Mouse (Mus musculus) heart, postnatal 0 days (tissue): Measurements from ENCODE around the gene Sgk1. TPM values are rescaled to one million over a fixed set of nuclear protein-coding genes. Genes with fewer than 3 reads are reported as not detected.

Experiments used
- ATAC-seq: fragments of 200-750 bp; cut with Nextera tagmentation; 2 replicates; pipeline ENCODE4 v1.8.0; 2017; ENCODE audit warnings: low read depth, moderate number of reproducible peaks, moderate library complexity; ENCODE audit not compliant: insufficient read depth
- DNase-seq: peaks from one replicate; pipeline ENCODE4 v3.0.0-alpha.2; 2016; ENCODE audit warnings: low spot score
- H3K27ac ChIP-seq: fragments of 300-500 bp; sonication (generic); 2 replicates; pipeline ENCODE4 v1.5.1; 2014; ENCODE audit warnings: low read depth, mild to moderate bottlenecking
- H3K27me3 ChIP-seq: fragments of 300-500 bp; sonication (generic); 2 replicates; pipeline ENCODE4 v1.6.1; 2014; ENCODE audit warnings: low read length, mixed read lengths; ENCODE audit not compliant: control insufficient read depth, insufficient read depth
- H3K36me3 ChIP-seq: fragments of 300-500 bp; sonication (generic); replicated peaks from 2 replicates; pipeline ENCODE4 v1.6.1; 2014; ENCODE audit warnings: low read length, mixed read lengths; ENCODE audit not compliant: control insufficient read depth, insufficient read depth
- H3K4me1 ChIP-seq: fragments of 300-500 bp; sonication (generic); 2 replicates; pipeline ENCODE4 v1.6.1; 2014; ENCODE audit warnings: antibody characterized with exemption; ENCODE audit not compliant: control insufficient read depth, insufficient read depth
- H3K4me2 ChIP-seq: fragments of 300-500 bp; sonication (generic); 2 replicates; pipeline ENCODE4 v1.6.1; 2014; ENCODE audit warnings: low read depth, mild to moderate bottlenecking, low read length, moderate library complexity
- H3K4me3 ChIP-seq: fragments of 300-500 bp; sonication (generic); 2 replicates; pipeline ENCODE4 v1.5.1; 2014; ENCODE audit warnings: low read depth, low read length
- H3K9ac ChIP-seq: fragments of 300-500 bp; sonication (generic); replicated peaks from 2 replicates; pipeline ENCODE4 v1.6.1; 2014; ENCODE audit warnings: low read depth, low read length, mixed read lengths
- H3K9me3 ChIP-seq: fragments of 300-500 bp; sonication (generic); replicated peaks from 2 replicates; pipeline ENCODE4 v1.6.1; 2016; ENCODE audit warnings: low read length; ENCODE audit not compliant: control insufficient read depth
- CTCF ChIP-seq: IDR thresholded peaks from 2 replicates; pipeline ENCODE4 v1.5.1; 2016; ENCODE audit warnings: antibody characterized with exemption, control low read depth, low read depth
- EP300 ChIP-seq: IDR thresholded peaks from 2 replicates; pipeline ENCODE4 v1.6.1; 2016; ENCODE audit warnings: antibody characterized with exemption, low read depth
- WGBS: fragments of 180-500 bp; shearing (Covaris S2); extraction: QIAGEN DNeasy Blood & Tissue Kit; methylation state at CpG from one replicate; pipeline ENCODE4 v1.1.7; 2014; 5-methylcytosine and 5-hydroxymethylcytosine counted together
- polyA plus RNA-seq: library from polyadenylated mRNA; unstranded; fragments of >200 nt; fragmentation: Nextera tagmentation; extraction: Ambion mirVana; gene quantifications from 2 replicates; pipeline ENCODE4 v1.2.1, GENCODE M21; 2015
- total RNA-seq: library from RNA; depleted of rRNA; stranded (reverse); fragments of >200 nt; gene quantifications from 2 replicates; pipeline ENCODE4 v1.2.3, GENCODE M21; 2014; ENCODE audit warnings: low replicate concordance

Sgk1 gene
- total and polyA plus RNA-seq, 2 experiments from 2014 or later = 35.8 to 134 TPM

GRCm38 (mm10) chr10:21868623-21869022 lies 13.4 kb upstream of the Sgk1 start:
- no peak overlapping the region for H3K4me3 ChIP-seq
- H3K9me3 ChIP-seq = no peaks in the 10 kb centered on the region
- DNase-seq (no peak), ATAC-seq (no peak)
- no peak overlapping the region for H3K27ac ChIP-seq
- TF ChIP-seq EP300 (no peak), CTCF (no peak)
- H3K36me3 ChIP-seq = no peaks in the 10 kb centered on the region
- H3K9ac ChIP-seq = no peak overlapping the region
- no peaks in the 10 kb centered on the region for H3K27me3 ChIP-seq
- no peaks in the 10 kb centered on the region for H3K4me1 ChIP-seq
- WGBS = 47% methylated on average over 4 of the region's 4 CpGs
- H3K4me2 ChIP-seq = no peak overlapping the region

- H3K4me2 ChIP-seq = peak overlapping the region; percentile 60
- no peak overlapping the region for H3K27ac ChIP-seq
- peak overlapping the region; percentile 47 for H3K4me3 ChIP-seq
- no peaks in the 10 kb centered on the region for H3K4me1 ChIP-seq
- H3K9me3 ChIP-seq = no peaks in the 10 kb centered on the region
- TF ChIP-seq EP300 (no peak), CTCF (no peak)
- peak overlapping the region; percentile 27; the same call in 1 of the 2 replicates for H3K9ac ChIP-seq
- DNase-seq (no peak), ATAC-seq (no peak)
- peaks cover 20% of the 10 kb centered on the region for H3K27me3 ChIP-seq
- 36% methylated on average over 4 of the region's 4 CpGs for WGBS
- H3K36me3 ChIP-seq = no peaks in the 10 kb centered on the region
Observed at GRCm38 (mm10) chr10:21881837-21882183, 174 bp upstream of the Sgk1 start.

- DNase-seq (peak; percentile 6), ATAC-seq (peak; percentile 53)
- Histone ChIP-seq H3K4me1 (no peaks in the 10 kb centered on the region), H3K9me3 (no peaks in the 10 kb centered on the region), H3K4me2 (peak overlapping the region; percentile 17; the same call in 1 of the 2 replicates), H3K36me3 (no peaks in the 10 kb centered on the region), H3K27ac (no peak overlapping the region), H3K4me3 (no peak overlapping the region), H3K27me3 (peaks cover 20% of the 10 kb centered on the region), H3K9ac (no peak overlapping the region)
- 17% methylated on average over 12 of the region's 12 CpGs for WGBS
- TF ChIP-seq EP300 = no peak
- TF ChIP-seq CTCF = no peak
Observed at GRCm38 (mm10) chr10:21883587-21883986, 1.6 kb downstream of the Sgk1 start.

- no peaks in the 10 kb centered on the region for H3K36me3 ChIP-seq
- H3K9me3 ChIP-seq = no peaks in the 10 kb centered on the region
- H3K27ac ChIP-seq = no peak overlapping the region
- TF ChIP-seq CTCF (no peak), EP300 (no peak)
- no peak overlapping the region for H3K9ac ChIP-seq
- H3K4me1 ChIP-seq = no peaks in the 10 kb centered on the region
- no peak for DNase-seq
- no peak overlapping the region for H3K4me3 ChIP-seq
- ATAC-seq = no peak
- WGBS = 88% methylated on average over 3 of the region's 3 CpGs
- peaks cover 20% of the 10 kb centered on the region for H3K27me3 ChIP-seq
- no peak overlapping the region for H3K4me2 ChIP-seq
Observed at GRCm38 (mm10) chr10:21884534-21884933, 2.5 kb downstream of the Sgk1 start.

- Histone ChIP-seq H3K27me3 (no peaks in the 10 kb centered on the region), H3K4me2 (no peak overlapping the region), H3K9ac (no peak overlapping the region), H3K9me3 (no peaks in the 10 kb centered on the region), H3K27ac (no peak overlapping the region), H3K36me3 (no peaks in the 10 kb centered on the region), H3K4me1 (no peaks in the 10 kb centered on the region), H3K4me3 (no peak overlapping the region)
- no peak for TF ChIP-seq CTCF
- no peak for TF ChIP-seq EP300
- DNase-seq (no peak), ATAC-seq (no peak)
- WGBS = 63% methylated on average over 3 of the region's 3 CpGs
Observed at GRCm38 (mm10) chr10:21889141-21889765, 7.3 kb downstream of the Sgk1 start.

- no peak for TF ChIP-seq CTCF
Observed at GRCm38 (mm10) chr10:21890293-21890692, 8.3 kb downstream of the Sgk1 start.

More at GRCm38 (mm10) chr10:21890293-21890692, 8.3 kb downstream of the Sgk1 start:
- no peak overlapping the region for H3K4me3 ChIP-seq
- 88% methylated on average over 4 of the region's 4 CpGs for WGBS
- H3K9me3 ChIP-seq = no peaks in the 10 kb centered on the region
- ATAC-seq = no peak
- no peaks in the 10 kb centered on the region for H3K36me3 ChIP-seq
- no peak for DNase-seq
- H3K4me1 ChIP-seq = no peaks in the 10 kb centered on the region
- H3K4me2 ChIP-seq = no peak overlapping the region
- H3K27me3 ChIP-seq = no peaks in the 10 kb centered on the region
- no peak overlapping the region for H3K27ac ChIP-seq
- H3K9ac ChIP-seq = no peak overlapping the region
